Mouse (Mus musculus): ENCODE results near the gene Reck.

The Reck gene

DNA sequence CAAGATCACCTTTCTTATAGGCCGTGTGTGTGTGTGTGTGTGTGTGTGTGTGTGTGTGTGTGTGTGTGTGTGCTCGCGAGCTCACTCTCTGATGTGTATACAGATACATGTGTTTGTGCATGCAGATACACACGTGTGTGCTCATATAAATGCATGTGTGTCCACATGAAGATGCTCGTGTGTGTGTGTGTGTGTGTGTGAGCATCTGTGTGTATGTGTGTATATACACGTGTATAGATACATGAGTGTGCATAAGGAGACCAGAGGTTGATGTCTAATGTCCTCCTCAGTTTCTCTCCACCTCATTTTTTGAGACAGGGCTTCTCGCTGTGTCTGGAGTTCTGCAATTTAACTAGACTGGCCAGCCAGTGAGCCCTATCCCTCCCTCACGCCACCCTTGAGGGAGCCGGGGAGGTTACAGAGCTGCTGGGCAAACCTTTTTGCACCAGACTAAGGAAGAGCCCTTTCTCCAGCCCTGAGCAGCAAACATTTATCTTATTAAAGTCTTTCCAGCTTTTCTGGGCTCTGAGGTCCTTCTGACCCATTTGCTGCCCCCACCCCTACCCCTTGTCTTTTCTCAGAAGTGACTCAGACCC, 96.3 kb downstream of the Reck start:
- no peak for DNase-seq

- DNase-seq: no peak
These were observed 96.8 kb downstream of the Reck start for GRCm38 (mm10) chr4:43972137-43972591.

DNA sequence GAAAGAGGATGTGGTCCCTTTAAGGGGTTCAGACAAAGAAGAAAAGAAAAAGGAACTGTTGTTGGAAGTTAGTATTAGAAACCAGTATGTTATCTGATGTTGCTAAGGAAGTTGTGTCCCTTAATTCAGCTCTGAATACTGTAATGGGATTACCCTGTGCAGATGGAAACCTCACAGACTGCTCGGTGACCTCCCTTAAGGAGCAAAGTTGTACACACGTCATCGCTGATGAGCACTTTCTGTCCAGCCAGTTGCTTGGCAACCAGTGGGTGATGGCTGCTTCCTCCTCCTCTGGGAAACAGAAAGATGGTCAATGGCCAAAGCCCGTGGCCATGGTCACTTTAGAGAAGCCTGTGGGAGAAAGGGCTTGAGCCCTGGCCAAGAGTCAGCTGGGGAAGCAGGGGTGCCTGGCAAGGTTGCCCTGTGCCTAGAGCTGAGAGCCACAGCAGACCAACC, 98.2 kb downstream of the Reck start:
- DNase-seq: no peak

DNA sequence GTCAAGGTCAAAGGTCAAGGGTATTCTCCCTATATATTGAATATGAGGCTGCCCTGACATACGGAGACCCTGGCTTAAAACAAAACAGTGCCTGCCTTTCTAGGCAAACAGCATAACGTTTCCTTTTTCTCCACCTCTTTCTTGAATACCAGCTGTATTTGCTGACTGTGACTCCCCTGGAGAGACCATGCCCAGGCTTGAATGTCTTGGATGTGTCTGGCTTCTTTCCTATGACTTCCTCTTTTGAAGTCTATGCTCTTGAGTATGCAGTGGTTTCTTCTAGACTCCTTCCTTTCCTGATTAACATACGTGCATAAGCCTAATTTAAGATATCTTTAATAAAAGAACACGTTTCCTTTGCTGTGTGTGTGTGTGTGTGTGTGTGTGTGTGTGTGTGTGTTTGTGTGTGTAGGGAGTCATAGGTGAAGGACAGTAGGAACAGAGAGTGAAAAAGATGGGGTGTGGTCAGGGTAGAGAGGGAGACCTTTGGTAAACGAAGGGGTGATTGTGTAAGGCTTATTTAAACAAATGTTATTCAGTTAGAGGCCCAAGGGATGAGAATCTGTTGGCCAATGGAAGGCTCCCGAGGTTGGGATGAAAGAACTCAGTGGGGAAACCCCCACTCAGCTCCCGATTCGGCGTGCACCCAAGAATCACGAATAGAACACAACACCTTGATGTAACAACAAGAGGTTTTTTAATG, 99.7 kb downstream of the Reck start:
- DNase-seq: no peak

DNA sequence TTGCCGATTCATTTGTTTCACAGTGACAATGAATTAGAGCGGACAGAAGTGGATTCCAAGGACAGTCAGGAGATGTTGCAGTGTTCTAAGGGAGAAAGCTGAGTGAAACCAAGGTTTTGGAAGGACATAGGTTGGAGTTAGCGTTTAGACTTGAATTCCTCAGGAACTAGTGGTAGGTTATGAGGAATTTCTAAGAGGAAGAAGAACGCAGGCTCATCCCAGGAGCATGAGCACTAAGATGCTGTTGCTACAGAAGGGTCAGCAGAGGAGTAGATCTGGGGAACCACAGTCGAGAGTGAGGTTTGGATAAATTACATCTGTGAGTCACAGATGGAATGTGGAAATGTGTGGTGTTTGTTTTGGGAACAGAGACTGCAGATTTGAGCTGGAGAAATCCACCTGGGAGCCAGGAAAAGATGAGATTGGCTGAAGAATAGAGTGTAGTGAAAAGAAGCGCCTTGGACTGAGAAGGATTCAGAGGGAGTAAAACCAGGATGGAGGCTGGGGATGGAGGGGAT, 101.0 kb downstream of the Reck start:
- DNase-seq: no peak

- no peak for DNase-seq
These were observed 103.5 kb downstream of the Reck start for GRCm38 (mm10) chr4:43978521-43979443.

- DNase-seq: peak; percentile 90
These were observed 104.4 kb downstream of the Reck start for GRCm38 (mm10) chr4:43979746-43980145.

DNA sequence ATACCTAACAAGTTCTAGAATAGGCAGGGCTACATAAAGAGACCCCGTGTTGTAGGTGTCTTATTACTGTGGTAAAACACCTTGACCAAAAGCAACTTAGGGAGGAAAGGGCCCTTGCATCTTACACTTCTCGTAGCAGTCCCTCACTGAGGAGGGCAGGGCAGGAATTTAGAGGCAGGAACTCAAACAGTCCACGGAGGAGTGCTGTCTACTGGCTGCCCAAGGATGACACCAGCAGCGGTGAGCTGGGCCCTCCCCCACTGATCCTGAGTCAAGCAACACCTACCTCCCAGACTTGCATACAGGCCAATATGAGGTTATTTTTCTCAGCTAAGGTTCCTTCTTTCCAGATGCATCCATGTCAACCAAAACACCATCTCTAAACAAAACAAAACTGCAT, 104.9 kb downstream of the Reck start:
- no peak for DNase-seq

DNA sequence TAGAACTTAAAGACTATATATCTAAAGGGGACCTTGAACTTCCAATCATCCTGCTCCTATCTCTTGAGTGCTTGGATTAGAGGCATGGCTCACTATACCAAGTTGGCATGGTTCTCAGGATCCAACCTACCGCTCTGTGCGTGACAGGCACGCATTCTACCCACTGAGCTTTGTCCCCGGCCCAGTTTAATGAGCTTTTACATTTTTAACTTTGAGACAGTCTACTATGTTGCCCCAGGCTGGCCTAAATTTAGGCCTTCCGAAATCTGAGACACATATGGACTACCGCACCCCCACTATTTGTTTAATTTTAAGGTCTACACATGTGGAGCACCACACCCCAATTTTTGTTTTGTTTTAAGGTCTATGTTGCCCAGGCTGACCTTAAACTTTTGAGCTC, 105.5 kb downstream of the Reck start:
- DNase-seq: no peak

DNA sequence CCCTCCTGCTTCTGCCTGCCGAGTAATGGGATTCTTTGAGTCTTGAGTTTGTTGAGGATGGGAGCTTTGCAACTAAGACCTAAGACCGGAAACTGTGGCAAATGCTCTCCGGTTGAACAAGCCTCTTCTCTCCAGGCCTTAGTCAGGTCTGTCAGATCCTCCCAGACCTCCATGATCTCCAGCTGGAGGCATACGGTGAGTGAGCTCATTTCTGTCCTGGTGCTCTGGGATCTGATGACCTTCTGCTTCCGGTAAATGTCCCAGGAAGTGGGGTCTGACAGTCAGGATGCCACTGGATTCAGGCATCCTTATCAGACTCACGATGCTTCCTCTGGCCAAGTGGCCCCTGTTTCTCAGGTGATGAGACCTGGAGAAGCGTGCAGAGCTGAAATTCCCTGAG, 105.9 kb downstream of the Reck start:
- no peak for DNase-seq

DNA sequence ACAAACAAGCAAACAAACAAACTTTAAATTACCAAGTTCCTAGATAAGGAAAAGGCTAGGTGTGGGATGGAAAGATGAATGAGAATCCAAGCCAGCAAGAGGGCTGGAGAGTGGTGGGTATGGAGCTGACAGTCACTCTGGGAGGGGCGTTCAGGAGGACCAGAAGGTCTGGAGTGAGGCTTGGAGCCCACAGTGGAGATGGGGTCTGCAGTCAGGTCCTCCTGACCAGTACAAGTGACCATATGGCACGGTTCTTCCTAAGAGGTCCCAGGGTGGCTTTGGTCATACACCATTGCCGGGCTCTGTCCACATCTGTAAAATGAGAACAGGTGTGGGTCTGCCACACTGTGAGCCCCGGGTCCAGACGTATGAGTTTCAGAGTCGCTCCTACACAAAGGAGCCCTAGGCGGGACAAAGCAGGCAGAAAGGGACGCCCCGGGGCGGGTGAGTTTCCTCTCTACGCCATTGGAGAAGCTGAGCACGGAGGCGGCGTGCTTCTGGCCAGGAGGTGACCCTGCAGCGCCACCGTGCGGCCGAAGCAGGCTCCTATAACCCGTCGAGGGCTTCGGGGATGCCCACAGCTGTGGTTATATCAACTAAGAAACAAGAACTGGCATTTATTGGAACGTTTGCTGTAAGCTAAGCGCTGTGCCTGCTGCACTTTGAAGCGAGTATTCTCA, 106.9 kb downstream of the Reck start:
- peak; percentile 99 for DNase-seq

DNA sequence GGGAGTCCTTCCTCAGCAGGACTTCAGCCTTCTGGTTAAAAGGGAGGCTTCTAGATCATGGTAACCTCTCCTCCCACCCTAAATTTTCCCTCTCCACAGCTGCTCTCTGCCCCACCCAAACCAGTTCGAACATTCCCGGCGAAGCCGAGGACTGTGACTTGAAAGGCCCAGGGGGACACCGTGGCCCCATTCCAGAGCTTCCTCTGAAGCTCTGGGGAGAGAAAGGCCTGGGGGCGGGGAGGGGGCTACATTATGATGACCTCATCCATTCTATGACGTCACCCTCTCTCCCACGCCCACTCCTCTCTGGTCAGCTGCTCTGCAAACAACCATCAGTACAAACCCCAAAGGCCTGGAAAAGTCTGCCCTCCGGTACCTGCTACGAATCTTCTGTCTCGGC, 107.9 kb downstream of the Reck start, which contains the start of gene Ccin:
Gene Ccin, plus strand, starts transcription at position 303 of the 400 bp plus-strand sequence.
- DNase-seq: no peak

- no peak for DNase-seq
These were observed 108.4 kb downstream of the Reck start for GRCm38 (mm10) chr4:43983756-43984155.

DNA sequence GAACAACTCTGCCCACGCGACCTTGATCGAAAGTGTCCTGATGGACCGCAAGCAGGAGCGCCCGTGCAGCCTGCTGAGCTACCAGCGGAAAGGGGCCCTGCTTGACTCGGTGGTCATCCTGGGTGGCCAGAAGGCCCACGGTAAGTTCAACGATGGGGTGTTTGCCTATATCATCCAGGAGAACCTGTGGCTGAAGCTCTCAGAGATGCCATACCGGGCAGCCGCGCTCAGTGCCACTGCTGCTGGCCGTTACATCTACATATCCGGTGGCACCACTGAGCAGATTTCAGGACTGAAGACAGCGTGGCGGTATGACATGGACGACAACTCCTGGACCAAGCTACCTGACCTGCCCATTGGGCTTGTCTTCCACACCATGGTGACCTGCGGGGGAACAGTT, 109.0 kb downstream of the Reck start:
- no peak for DNase-seq

- no peak for DNase-seq
These were observed 113.6 kb downstream of the Reck start for GRCm38 (mm10) chr4:43988976-43989375.

GRCm38 (mm10) chr4:43993072-43993471, 117.7 kb downstream of the Reck start:
- no peak for DNase-seq

DNA sequence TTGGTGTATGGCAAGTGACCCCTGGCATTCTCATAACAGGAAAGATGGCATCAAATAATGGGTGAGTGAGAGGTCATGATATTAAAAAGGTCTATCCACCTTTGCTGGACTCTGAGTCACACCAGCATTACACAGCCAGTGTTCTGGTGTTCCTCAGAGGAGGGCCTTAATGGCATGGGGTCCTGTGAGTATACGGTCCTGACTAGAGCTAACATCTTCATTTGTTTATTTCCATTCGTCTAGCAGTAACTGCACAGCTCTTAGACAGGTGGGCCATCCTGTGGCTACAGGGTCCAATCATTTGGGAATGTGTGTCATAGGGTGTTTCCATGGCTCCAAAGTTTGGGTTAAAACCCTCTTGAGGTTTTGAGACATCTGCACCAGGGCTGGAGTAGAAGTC, 119.0 kb downstream of the Reck start:
- no peak for DNase-seq
